Mouse (Mus musculus): ENCODE results near the gene F10. TPM values are rescaled to one million over a fixed set of nuclear protein-coding genes. Genes with fewer than 3 reads are reported as not detected.

Gene F10
- under 1 TPM in 1 of 2 experiments, not detected in 1; 0.92 TPM for polyA plus RNA-seq (2017; shearing (Covaris generic))

DNA sequence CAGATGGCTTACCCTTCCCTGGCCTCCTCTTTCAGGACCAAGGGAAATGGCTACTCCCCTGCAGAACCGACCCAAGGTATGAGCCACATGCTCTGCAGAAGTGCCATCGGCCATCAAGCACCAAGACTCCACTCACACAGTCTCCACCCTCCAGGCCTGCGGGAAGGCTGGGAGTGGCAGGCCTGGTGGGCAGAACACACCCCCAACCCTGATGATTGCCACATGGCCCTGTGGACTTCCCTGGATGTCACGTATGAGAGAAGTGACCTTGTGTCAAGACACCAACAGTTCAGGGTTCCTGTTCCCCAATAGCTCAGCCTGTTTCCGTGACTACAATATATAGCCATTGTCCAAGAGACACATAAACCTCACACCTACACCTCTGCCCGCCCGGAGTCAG is at the start of gene F10:
F10 (plus strand) TSS at position 294 of the 400 bp plus-strand sequence.

GRCm38 (mm10) chr8:13025487-13026224 is 11.5 kb upstream of the F10 start, which contains the start of gene F7:
Gene F7 (plus strand): TSS chr8:13026034.

DNA sequence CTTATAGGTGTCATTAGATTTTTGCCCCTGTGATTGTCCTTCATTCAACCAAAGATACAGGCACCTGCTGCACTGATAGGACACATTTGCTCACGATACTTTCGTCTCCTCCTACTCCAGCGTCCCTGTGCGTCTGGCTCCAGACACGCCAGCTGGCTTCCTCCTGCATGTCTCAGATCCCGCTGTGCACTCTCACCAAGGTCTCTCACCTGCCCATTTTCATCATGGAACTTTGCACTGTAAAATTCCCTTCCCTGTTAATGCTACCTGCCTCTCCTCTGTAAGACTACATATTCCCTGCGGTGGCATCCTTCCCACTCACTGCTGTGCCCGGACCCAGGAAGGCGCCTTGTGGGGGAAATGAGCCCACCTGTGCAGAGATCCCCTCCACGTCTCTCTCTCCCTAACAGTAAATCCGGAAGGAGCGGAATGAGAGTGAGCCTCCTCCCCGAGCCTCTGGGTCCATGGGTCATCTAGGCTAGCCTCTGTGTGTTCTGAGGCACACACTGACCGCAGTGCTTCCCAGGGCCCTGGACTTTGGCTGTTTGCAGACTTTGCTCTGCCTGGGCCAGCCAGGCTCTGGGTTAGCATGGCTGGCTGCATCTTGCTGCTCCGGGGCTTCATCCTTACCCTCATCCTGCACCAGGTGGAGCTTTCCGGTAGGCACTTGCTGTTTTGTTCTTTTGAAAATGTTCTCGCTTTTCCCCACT is 23.5 kb downstream of the F10 start, which contains the start of gene Proz:
Proz (plus strand) TSS at position 474 of the 710 bp plus-strand sequence.

DNA sequence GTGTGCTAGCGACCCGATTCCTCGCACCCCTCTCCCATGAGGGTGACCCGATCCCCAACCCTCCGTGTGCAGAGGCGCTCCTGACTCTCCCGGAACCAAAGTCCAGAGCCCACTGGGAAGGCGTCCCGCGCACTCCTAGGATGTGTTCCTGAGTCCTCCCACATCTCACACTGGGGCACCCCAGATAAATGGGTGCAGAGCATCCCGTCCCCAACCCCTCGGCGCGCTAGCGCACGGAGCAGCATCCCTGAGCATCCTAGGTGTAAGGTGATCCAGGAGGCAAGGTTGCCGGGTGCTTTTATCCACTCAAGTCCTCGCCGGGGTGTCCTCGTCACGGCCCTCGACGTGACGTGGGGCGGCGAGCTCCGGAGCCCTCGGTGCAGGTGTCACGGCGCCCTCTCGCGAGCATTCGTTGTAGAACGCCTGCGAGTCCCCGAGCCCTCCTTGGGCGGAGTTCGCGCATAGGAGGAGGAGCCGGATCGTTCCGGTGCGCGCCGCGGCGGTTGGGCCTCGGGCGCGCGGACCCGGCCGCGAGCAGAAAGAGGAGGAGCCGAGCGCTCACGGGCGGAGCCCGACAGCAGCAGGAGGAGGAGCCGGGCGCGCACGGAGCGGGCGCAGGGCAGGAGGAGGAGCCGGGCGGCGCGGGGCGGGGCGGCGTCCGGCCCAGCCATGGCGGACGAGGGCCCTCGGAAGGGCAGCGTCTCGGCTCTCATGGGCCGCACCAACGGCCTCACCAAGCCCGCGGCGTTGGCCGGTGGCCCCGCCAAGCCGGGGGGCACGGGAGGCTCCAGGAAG is 68.2 kb downstream of the F10 start, which contains the start of the genes Pcid2 and Cul4a:
Pcid2 (minus strand) TSS at position 373 of the 795 bp plus-strand sequence.
Cul4a (plus strand) TSS at position 535 of the 795 bp plus-strand sequence.

Other genes with a start within 250 kb of the F10 start
- 1 to 10 TPM; 1.1 to 2.5 TPM for gene Mcf2l, start 163.5 kb upstream of the F10 start, polyA plus RNA-seq (2017; shearing (Covaris generic))
- under 1 TPM in 1 of 2 experiments, not detected in 1; 0.31 TPM for gene F7, start 11.3 kb upstream of the F10 start, polyA plus RNA-seq (2017; shearing (Covaris generic))
- 1 to 10 TPM; 1.1 to 2.6 TPM for gene Proz, start 23.6 kb downstream of the F10 start, polyA plus RNA-seq (2017; shearing (Covaris generic))
- 10 to 100 TPM; 34.3 to 36.7 TPM for gene Pcid2, start 68.2 kb downstream of the F10 start, polyA plus RNA-seq (2017; shearing (Covaris generic))
- 10 to 100 TPM; 27.2 to 33.4 TPM for gene Cul4a, start 68.3 kb downstream of the F10 start, polyA plus RNA-seq (2017; shearing (Covaris generic))
- gene Lamp1, start 121.9 kb downstream of the F10 start, polyA plus RNA-seq (2017; shearing (Covaris generic)): 100 to 1,000 TPM; 181 to 217 TPM
- gene Grtp1, start 163.3 kb downstream of the F10 start, polyA plus RNA-seq (2017; shearing (Covaris generic)): 1 to 10 TPM; 1.4 to 2.8 TPM
- gene Adprhl1, start 216.9 kb downstream of the F10 start, polyA plus RNA-seq (2017; shearing (Covaris generic)): 1 to 10 TPM in 1 of 2 experiments, under 1 TPM in 1; 0.31 to 1.6 TPM